Mouse (Mus musculus): ENCODE results near the gene Ttc21a. TPM values are rescaled to one million over a fixed set of nuclear protein-coding genes. Genes with fewer than 3 reads are reported as not detected.
A peak's percentile ranks its signal among the peaks of the same experiment; 100 is the strongest.
"Not testable (repeated sequence)": the region's sequence is repeated elsewhere in the genome, so short reads cannot be mapped to it uniquely, and the experiment has no call there.

The Ttc21a gene
- polyA plus RNA-seq, 1 experiment from 2014 or later = 0.42 TPM

GRCm38 (mm10) chr9:120010781-120011511 is 73.5 kb downstream of the Ttc21a start:
- 1% methylated on average over 60 of the region's 60 CpGs for WGBS
- Histone ChIP-seq H3K27me3 (ENCODE audit: low read depth, poor library complexity, severe bottlenecking) (peaks cover 43% of the 10 kb centered on the region), H3K27ac (replicated peaks) (peak overlapping the region; percentile 69), H3K9me3 (replicated peaks) (0 out of 2 replicates have a peak, but pooled peaks cover 2% of the 10 kb centered on the region), H3K36me3 (no peaks in the 10 kb centered on the region), H3K4me3 (peak overlapping the region; percentile 65), H3K4me1 (peaks cover 23% of the 10 kb centered on the region)
- peak; percentile 93 for DNase-seq (ENCODE audit: low spot score)

- peaks cover 43% of the 10 kb centered on the region for H3K27me3 ChIP-seq (ENCODE audit: low read depth, poor library complexity, severe bottlenecking)
- H3K4me3 ChIP-seq = peak overlapping the region; percentile 65
- DNase-seq (ENCODE audit: low spot score) = peak; percentile 68
- H3K4me1 ChIP-seq = peaks cover 23% of the 10 kb centered on the region
- 1% methylated on average over 10 of the region's 10 CpGs for WGBS
- H3K36me3 ChIP-seq = no peaks in the 10 kb centered on the region
- H3K27ac ChIP-seq (replicated peaks) = peak overlapping the region; percentile 69
- H3K9me3 ChIP-seq (replicated peaks) = 0 out of 2 replicates have a peak, but pooled peaks cover 2% of the 10 kb centered on the region
Observed at GRCm38 (mm10) chr9:120011533-120011932, 74.1 kb downstream of the Ttc21a start.

- peaks cover 43% of the 10 kb centered on the region for H3K27me3 ChIP-seq (ENCODE audit: low read depth, poor library complexity, severe bottlenecking)
- 82% methylated on average over 6 of the region's 6 CpGs for WGBS
- DNase-seq (ENCODE audit: low spot score) = not testable (repeated sequence)
Observed at GRCm38 (mm10) chr9:120012161-120012560, 74.8 kb downstream of the Ttc21a start.

GRCm38 (mm10) chr9:120012781-120013180 is 75.4 kb downstream of the Ttc21a start:
- no peak overlapping the region for H3K27ac ChIP-seq (replicated peaks)
- WGBS = 85% methylated on average over 5 of the region's 5 CpGs
- no peak for DNase-seq (ENCODE audit: low spot score)
- H3K4me3 ChIP-seq = no peak overlapping the region
- H3K27me3 ChIP-seq (ENCODE audit: low read depth, poor library complexity, severe bottlenecking) = peaks cover 43% of the 10 kb centered on the region
- 0 out of 2 replicates have a peak, but pooled peaks cover under 1% of the 10 kb centered on the region for H3K9me3 ChIP-seq (replicated peaks)
- H3K36me3 ChIP-seq = no peaks in the 10 kb centered on the region
- H3K4me1 ChIP-seq = peaks cover 28% of the 10 kb centered on the region

More at GRCm38 (mm10) chr9:120012161-120012560, 74.8 kb downstream of the Ttc21a start:
- H3K4me1 ChIP-seq = peaks cover 26% of the 10 kb centered on the region
- not testable (repeated sequence) for H3K27ac ChIP-seq (replicated peaks); H3K36me3 ChIP-seq; H3K4me3 ChIP-seq; H3K9me3 ChIP-seq (replicated peaks)

- peaks cover 43% of the 10 kb centered on the region for H3K27me3 ChIP-seq (ENCODE audit: low read depth, poor library complexity, severe bottlenecking)
- no peak overlapping the region for H3K4me3 ChIP-seq
- 81% methylated on average over 11 of the region's 11 CpGs for WGBS
- H3K9me3 ChIP-seq (replicated peaks) = no peaks in the 10 kb centered on the region
- H3K36me3 ChIP-seq = no peaks in the 10 kb centered on the region
- peaks cover 28% of the 10 kb centered on the region for H3K4me1 ChIP-seq
- no peak overlapping the region for H3K27ac ChIP-seq (replicated peaks)
- no peak for DNase-seq (ENCODE audit: low spot score)
Observed at GRCm38 (mm10) chr9:120013251-120013820, 75.9 kb downstream of the Ttc21a start.

GRCm38 (mm10) chr9:120014828-120015227 is 77.4 kb downstream of the Ttc21a start:
- peaks cover 28% of the 10 kb centered on the region for H3K4me1 ChIP-seq
- H3K27ac ChIP-seq (replicated peaks) = 0 out of 2 replicates have a peak overlapping the region, but pooled peaks have one; percentile 33
- no peak overlapping the region for H3K4me3 ChIP-seq
- no peaks in the 10 kb centered on the region for H3K9me3 ChIP-seq (replicated peaks)
- WGBS = 77% methylated on average over 6 of the region's 6 CpGs
- peaks cover 36% of the 10 kb centered on the region for H3K27me3 ChIP-seq (ENCODE audit: low read depth, poor library complexity, severe bottlenecking)
- DNase-seq (ENCODE audit: low spot score) = no peak
- H3K36me3 ChIP-seq = no peaks in the 10 kb centered on the region

GRCm38 (mm10) chr9:120016956-120017355 is 79.5 kb downstream of the Ttc21a start:
- peaks cover 20% of the 10 kb centered on the region for H3K4me1 ChIP-seq
- no peaks in the 10 kb centered on the region for H3K9me3 ChIP-seq (replicated peaks)
- WGBS = 78% methylated on average over 10 of the region's 10 CpGs
- no peaks in the 10 kb centered on the region for H3K36me3 ChIP-seq
- H3K4me3 ChIP-seq = no peak overlapping the region
- H3K27me3 ChIP-seq (ENCODE audit: low read depth, poor library complexity, severe bottlenecking) = peaks cover 28% of the 10 kb centered on the region
- no peak for DNase-seq (ENCODE audit: low spot score)
- H3K27ac ChIP-seq (replicated peaks) = peak overlapping the region; percentile 47; the same call in 1 of the 2 replicates

Other genes starting within 250 kb of the Ttc21a start
- 0.19 TPM in 1 of 2 replicates, not detected in the other for gene Scn10a, start 218.3 kb upstream of the Ttc21a start, polyA plus RNA-seq (2016; fragmentation: Nextera tagmentation; extraction: Ambion mirVana)
- 0.21 and 0.36 TPM in 2 replicates for gene Scn11a, start 112.2 kb upstream of the Ttc21a start, polyA plus RNA-seq (2016; fragmentation: Nextera tagmentation; extraction: Ambion mirVana)
- gene Wdr48, start 42.7 kb upstream of the Ttc21a start, polyA plus RNA-seq (2016; fragmentation: Nextera tagmentation; extraction: Ambion mirVana) = 65.8 and 71.6 TPM in 2 replicates
- 27.3 and 29.4 TPM in 2 replicates for gene Gorasp1, start within 50 bp of the Ttc21a start, polyA plus RNA-seq (2016; fragmentation: Nextera tagmentation; extraction: Ambion mirVana)
- 1.9 and 2.7 TPM in 2 replicates for gene Csrnp1, start 47.1 kb downstream of the Ttc21a start, polyA plus RNA-seq (2016; fragmentation: Nextera tagmentation; extraction: Ambion mirVana)
- gene Xirp1, start 86.0 kb downstream of the Ttc21a start, polyA plus RNA-seq (2016; fragmentation: Nextera tagmentation; extraction: Ambion mirVana) = not detected in 2 replicates
- gene Cx3cr1, start 132.3 kb downstream of the Ttc21a start, polyA plus RNA-seq (2016; fragmentation: Nextera tagmentation; extraction: Ambion mirVana) = 5.9 and 6.7 TPM in 2 replicates
- gene Ccr8, start 154.5 kb downstream of the Ttc21a start, polyA plus RNA-seq (2016; fragmentation: Nextera tagmentation; extraction: Ambion mirVana) = not detected in 2 replicates
- gene Slc25a38, start 172.8 kb downstream of the Ttc21a start, polyA plus RNA-seq (2016; fragmentation: Nextera tagmentation; extraction: Ambion mirVana) = 40.4 and 42.1 TPM in 2 replicates
- gene Rpsa, start 190.1 kb downstream of the Ttc21a start, polyA plus RNA-seq (2016; fragmentation: Nextera tagmentation; extraction: Ambion mirVana) = 1,349 and 1,575 TPM in 2 replicates
- gene Mobp, start 212.1 kb downstream of the Ttc21a start, polyA plus RNA-seq (2016; fragmentation: Nextera tagmentation; extraction: Ambion mirVana) = 0.22 and 0.73 TPM in 2 replicates

Measured in midbrain, embryonic 10.5 days (tissue).